Mouse (Mus musculus) layer of hippocampus, postnatal 36 days (tissue): ENCODE data around the gene Parp4. TPM values are rescaled to one million over a fixed set of nuclear protein-coding genes. Genes with fewer than 3 reads are reported as not detected.

Source experiments
- DNase-seq, 2 experiments: peaks; one replicate each; pipeline ENCODE4 v3.0.0; 2022
- total RNA-seq, 2 experiments: library from RNA; stranded (reverse); gene quantifications; 2 replicates each; pipeline ENCODE4 v1.2.3; 2021

Parp4 gene
- total RNA-seq, 2 experiments from 2014 or later: 4.3 to 5.1 TPM

GRCm38 (mm10) chr14:56617470-56617869 lies 42.1 kb downstream of the Parp4 start:
- DNase-seq: no peak

- DNase-seq: no peak
These were observed 45.0 kb downstream of the Parp4 start for GRCm38 (mm10) chr14:56620425-56620824.

- no peak for DNase-seq
These were observed 50.8 kb downstream of the Parp4 start for GRCm38 (mm10) chr14:56626202-56626601.

GRCm38 (mm10) chr14:56628336-56628735 lies 52.9 kb downstream of the Parp4 start:
- DNase-seq: peak; percentile 10 to 25

GRCm38 (mm10) chr14:56631109-56631508 lies 55.7 kb downstream of the Parp4 start:
- no peak for DNase-seq

- DNase-seq: no peak
These were observed 71.8 kb downstream of the Parp4 start for GRCm38 (mm10) chr14:56647206-56647605.

GRCm38 (mm10) chr14:56649448-56649847 lies 74.0 kb downstream of the Parp4 start:
- no peak for DNase-seq

GRCm38 (mm10) chr14:56665651-56666050 lies 90.2 kb downstream of the Parp4 start:
- DNase-seq: peak; percentile 11 to 25

- no peak for DNase-seq
These were observed 91.5 kb downstream of the Parp4 start for GRCm38 (mm10) chr14:56666909-56667308.

- peak; percentile 100 for DNase-seq
These were observed 92.8 kb downstream of the Parp4 start, which contains the start of gene Mphosph8 for GRCm38 (mm10) chr14:56667969-56668802. Gene Mphosph8 (plus strand): TSS chr14:56668248.

- DNase-seq: no peak
These were observed 93.7 kb downstream of the Parp4 start for GRCm38 (mm10) chr14:56669046-56669620.

GRCm38 (mm10) chr14:56685426-56685825 lies 110.0 kb downstream of the Parp4 start:
- no peak for DNase-seq

- no peak for DNase-seq
These were observed 113.7 kb downstream of the Parp4 start for GRCm38 (mm10) chr14:56689116-56689515.

- DNase-seq: no peak
These were observed 114.3 kb downstream of the Parp4 start for GRCm38 (mm10) chr14:56689766-56690165.

- no peak for DNase-seq
These were observed 120.1 kb downstream of the Parp4 start for GRCm38 (mm10) chr14:56695495-56695894.

- DNase-seq: no peak
These were observed 122.4 kb downstream of the Parp4 start for GRCm38 (mm10) chr14:56697836-56698235.

GRCm38 (mm10) chr14:56702644-56703043 lies 127.2 kb downstream of the Parp4 start:
- DNase-seq: no peak

- DNase-seq: no peak
These were observed 130.3 kb downstream of the Parp4 start for GRCm38 (mm10) chr14:56705687-56706086.

Other genes starting within 250 kb of the Parp4 start
- not detected for gene Atp12a, start 210.6 kb upstream of the Parp4 start, total RNA-seq
- under 1 TPM; 0.72 to 0.94 TPM for gene Rnf17, start 173.0 kb upstream of the Parp4 start, total RNA-seq
- gene Cenpj, start 194 bp upstream of the Parp4 start, total RNA-seq: 1 to 10 TPM; 3.2 to 3.6 TPM
- 10 to 100 TPM; 53.6 to 55.9 TPM for gene Mphosph8, start 92.6 kb downstream of the Parp4 start, total RNA-seq
- gene Pspc1, start 202.7 kb downstream of the Parp4 start, total RNA-seq: 10 to 100 TPM; 49.2 to 55.8 TPM
- 10 to 100 TPM; 29.3 to 31.8 TPM for gene Zmym5, start 236.1 kb downstream of the Parp4 start, total RNA-seq